Mouse (Mus musculus) left cerebral cortex, adult 2 months (tissue): ENCODE results near the gene Pofut1. TPM values are rescaled to one million over a fixed set of nuclear protein-coding genes. Genes with fewer than 3 reads are reported as not detected.
"Not testable (repeated sequence)": the region's sequence is repeated elsewhere in the genome, so short reads cannot be mapped to it uniquely, and the experiment has no call there.

ENCODE experiments used
- DNase-seq, 2 experiments: peaks; one replicate each; pipeline ENCODE4 v3.0.0; 2021 to 2022; ENCODE audit warnings: low spot score in 2 of 2, mixed read lengths in 1 of 2; ENCODE audit errors: extremely low spot score in 1 of 2
- H3K27ac ChIP-seq: fragments of 200-600 bp; 2 replicates; pipeline ENCODE4 v1.8.1; 2022
- H3K4me3 ChIP-seq: fragments of 200-600 bp; 2 replicates; pipeline ENCODE4 v1.8.1; 2022
- CTCF ChIP-seq: fragments of 200-600 bp; IDR thresholded peaks from 2 replicates; pipeline ENCODE4 v1.8.1; 2022; ENCODE audit warnings: antibody characterized with exemption, mild to moderate bottlenecking, moderate library complexity
- intact Hi-C: fragments of 180-260 bp; cut with DNase I; formaldehyde crosslinking; loops from one replicate; pipeline ENCODE4 v1.15.1; 2025
- total RNA-seq, 2 experiments: library from RNA; stranded (reverse); gene quantifications; 2 replicates each; pipeline ENCODE4 v1.2.3; 2021

Pofut1 gene
- total RNA-seq, 2 experiments from 2014 or later: 15.4 to 17.3 TPM

DNA sequence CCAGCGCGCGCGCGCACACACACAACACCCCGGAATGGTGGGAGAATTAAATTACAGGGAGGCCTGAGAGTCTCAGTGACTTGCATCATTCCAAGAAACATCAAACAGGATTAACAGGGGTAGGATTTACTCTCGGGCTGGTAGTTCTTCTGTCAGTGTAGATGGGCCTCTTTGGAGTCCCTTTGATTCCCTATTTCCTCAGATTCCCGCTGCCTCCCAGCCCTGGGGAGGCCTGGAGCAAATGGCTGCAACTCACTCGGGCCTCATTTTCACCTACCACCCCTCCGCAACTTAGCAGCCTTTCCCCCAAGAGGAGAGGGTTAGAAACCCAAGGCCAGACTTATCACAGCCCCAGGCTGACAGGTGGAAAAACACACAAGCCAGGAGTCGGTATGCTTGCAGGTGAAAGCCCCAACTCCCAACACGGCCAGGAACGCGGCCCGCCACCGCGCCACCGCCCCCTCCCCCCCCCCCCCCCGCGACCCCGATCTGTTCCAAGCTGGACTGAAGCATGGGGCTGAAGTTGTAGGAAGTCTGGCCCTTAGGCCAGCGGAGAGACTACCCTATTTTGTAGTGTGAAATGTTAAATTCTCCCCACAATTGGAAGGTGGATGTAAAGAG lies 1.4 kb upstream of the Pofut1 start:
- no peak for TF ChIP-seq CTCF
- Histone ChIP-seq H3K27ac (peak overlapping the region; percentile 28; the same call in 1 of the 2 replicates), H3K4me3 (peak overlapping the region; percentile 85)
- intact Hi-C loops: no loop called here
- DNase-seq: no peak

DNA sequence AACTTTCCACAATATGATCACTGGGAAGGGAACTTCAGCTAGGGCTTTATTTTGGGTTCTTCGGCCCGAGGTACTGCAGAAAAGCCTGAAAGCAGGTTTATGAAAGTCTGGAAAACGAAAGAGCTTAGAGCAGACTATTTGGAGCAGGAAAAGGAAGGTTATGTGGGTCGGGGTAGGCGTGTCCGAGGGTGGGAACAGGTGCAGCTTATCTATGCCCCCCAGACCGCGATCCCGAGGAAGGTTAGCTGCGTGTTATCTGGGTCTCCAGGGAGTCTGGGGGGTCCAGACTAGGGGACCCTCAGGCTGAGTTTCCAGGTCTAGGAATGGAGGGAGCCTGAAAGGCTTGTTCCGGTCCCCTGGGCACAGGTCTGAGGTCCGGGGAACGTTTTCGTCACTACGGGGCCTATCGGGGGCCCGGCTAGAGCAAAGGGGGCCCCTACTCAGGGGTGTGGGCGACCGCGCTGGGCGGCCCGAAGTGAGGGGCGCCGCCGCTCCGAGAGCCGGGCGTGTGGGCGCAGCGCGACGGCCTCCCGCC lies 565 bp upstream of the Pofut1 start:
- no peak for DNase-seq
- Histone ChIP-seq H3K27ac (peak overlapping the region; percentile 82), H3K4me3 (peak overlapping the region; percentile 85)
- TF ChIP-seq CTCF: no peak
- intact Hi-C loops: loop anchor here (1.0 kb wide), 2 partner anchors 79 to 105 kb away; partner anchors contain the start of genes Asxl1 and Tm9sf4

DNA sequence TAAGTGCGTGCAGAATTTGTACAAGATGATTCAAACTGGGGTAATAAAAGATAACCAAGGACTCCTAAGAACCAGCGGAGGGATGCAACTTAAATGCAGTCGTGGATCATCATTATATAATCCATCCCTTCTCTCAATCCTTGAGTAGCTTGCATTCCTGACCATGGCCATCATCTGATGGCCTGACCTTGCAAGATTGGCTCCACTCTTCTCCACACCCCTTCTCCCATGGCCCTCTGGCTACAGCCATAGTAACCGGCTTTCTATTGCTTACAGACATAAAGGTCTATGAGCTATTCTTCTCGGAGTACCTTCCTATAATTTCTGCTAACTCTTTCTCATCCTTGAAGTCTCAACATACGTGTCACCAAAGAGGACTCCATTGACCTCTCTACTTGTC lies 823 bp downstream of the Pofut1 start:
- intact Hi-C loops: no loop called here
- Histone ChIP-seq H3K27ac (peak overlapping the region; percentile 91), H3K4me3 (peak overlapping the region; percentile 85)
- DNase-seq: no peak
- TF ChIP-seq CTCF: no peak

DNA sequence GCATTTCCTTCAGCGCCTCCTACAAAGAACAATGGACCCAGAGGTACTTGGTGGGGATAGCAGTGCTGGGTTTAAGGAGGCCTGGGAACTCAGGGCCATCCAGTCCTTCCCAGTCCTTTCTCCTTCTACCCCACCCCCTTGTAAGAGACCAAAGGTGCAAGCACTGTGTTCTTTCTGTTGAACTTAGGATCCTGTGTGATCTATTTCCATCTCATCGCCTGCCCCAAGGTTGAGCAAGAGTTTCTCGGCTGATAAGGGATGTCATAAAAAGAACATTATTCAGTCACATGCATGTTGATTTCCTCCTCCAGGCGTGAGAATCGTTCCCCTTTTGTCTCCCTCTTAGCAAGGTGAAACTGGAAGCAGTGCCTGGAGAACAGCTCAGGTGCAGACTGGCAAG lies 8.4 kb downstream of the Pofut1 start:
- Histone ChIP-seq H3K27ac (no peak overlapping the region), H3K4me3 (no peak overlapping the region)
- no peak for TF ChIP-seq CTCF
- intact Hi-C loops: no loop called here
- DNase-seq: no peak

DNA sequence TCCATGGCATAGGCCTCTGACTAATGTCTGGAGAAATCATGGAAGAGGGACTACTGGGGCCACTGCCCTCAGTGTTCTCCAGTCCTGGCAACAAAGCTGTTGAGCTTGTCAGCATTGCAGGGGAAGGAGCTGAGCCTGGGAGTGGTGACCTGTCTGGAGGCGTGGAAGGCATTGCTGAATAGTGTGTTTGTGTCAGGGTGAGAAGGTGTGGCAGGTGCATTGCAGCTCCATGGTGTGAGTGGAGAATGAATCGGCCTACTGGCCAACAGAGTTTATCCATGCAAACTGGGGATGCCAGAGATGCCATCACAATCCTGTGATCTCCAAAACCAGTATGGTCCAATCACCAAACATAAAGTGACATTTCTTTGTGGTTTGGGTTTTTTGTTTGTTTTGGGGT lies 15.3 kb downstream of the Pofut1 start:
- Histone ChIP-seq H3K4me3 (no peak overlapping the region), H3K27ac (no peak overlapping the region)
- no peak for DNase-seq
- TF ChIP-seq CTCF: no peak
- intact Hi-C loops: no loop called here

DNA sequence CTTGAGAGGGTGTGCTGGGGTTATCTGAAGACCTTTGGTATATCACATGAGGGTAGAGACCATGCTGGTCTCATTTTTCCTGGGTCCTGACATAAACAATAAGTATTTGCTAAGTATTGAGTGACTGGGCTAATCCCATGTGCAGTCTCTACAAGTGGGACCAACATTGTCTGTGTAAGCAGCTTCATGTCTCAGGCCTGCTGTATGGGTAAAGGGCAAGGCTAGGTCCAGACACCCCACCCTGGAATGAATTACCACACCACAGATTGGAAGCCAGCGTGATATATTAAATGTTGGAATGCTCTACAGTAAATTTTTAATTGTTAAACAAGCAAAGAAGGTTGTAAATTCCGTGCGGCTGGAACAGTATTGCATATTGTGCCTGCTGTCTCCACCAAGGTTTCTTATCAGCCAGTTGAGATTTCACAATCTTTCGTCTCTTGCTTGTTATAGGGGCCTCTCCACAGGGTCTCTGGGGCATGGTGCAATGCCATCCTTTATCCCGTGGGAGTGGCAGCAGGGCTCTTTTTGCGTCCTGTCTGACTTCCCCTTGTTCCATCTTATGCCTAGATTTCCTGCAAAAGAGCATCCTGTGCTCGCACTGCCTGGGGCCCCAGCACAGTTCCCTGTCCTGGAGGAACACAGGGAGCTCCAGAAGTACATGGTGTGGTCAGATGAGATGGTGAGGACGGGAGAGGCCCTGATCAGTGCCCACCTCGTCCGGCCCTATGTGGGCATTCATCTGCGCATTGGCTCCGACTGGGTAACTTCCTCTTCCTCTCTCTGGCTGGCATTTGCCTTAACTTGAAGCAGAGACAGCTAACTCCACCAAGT lies 17.9 kb downstream of the Pofut1 start:
- Histone ChIP-seq H3K27ac (no peak overlapping the region), H3K4me3 (no peak overlapping the region)
- no peak for DNase-seq
- intact Hi-C loops: no loop called here
- no peak for TF ChIP-seq CTCF

DNA sequence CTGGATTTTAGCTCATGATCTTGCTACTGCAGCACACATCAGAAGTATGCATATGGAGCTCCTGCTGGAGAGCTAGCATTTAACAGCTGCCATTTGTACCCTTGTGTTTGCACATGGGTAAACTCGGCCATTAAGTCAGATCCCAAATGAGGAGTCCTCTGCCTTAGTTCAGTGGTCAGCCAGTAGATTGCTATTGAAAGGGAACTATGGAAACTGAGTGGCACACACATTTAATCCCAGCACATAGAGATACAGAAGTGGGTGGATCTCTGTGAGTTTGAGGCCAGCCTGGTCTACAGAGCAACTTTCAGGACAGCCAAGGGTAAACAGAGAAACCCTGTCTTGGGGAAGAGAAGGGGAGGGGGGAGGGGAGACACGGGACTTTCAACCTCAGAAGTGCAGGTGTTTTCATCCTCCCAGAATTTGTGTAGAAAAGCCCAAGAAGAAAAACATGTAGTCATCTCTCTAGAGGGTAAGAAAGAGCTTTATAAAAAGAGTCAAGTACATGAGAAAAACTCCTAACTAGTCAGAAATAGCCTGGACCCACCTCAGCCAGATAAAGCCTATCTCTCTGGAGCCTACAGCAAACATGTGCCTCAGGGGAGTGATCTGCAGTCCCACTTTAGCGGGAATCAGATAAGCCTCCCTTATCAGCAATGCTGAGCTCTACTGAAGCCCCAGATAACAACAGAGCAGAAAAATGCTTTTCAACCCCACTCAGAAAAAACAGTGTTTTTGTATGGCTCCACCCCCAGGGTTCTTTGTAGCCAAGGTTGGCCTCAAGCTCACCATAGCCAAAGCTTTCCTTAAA lies 18.7 kb downstream of the Pofut1 start:
- intact Hi-C loops: no loop called here
- Histone ChIP-seq H3K27ac (no peak overlapping the region), H3K4me3 (no peak overlapping the region)
- no peak for DNase-seq
- no peak for TF ChIP-seq CTCF

DNA sequence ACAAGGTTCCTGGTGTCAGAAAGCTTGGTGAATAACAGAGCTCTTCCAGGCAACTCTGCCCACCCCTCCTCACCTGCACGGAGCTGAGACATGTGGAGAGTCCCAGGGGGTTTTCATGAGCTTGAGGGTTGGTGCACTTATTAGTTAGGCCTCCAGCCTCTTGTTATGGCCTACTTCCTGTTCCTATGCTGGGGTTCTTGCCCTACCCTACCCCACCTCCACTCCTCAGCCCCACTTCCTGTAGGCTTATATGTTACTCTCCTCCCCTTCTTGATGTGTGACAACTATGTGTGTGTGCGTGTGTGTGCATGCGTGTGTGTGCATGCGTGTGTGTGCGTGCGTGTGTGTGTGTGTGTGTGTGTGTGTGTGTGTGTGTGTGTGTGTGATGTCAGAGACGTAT lies 21.7 kb downstream of the Pofut1 start:
- H3K27ac ChIP-seq: no peak overlapping the region
- no peak for DNase-seq
- H3K4me3 ChIP-seq: no peak overlapping the region
- intact Hi-C loops: no loop called here
- no peak for TF ChIP-seq CTCF

DNA sequence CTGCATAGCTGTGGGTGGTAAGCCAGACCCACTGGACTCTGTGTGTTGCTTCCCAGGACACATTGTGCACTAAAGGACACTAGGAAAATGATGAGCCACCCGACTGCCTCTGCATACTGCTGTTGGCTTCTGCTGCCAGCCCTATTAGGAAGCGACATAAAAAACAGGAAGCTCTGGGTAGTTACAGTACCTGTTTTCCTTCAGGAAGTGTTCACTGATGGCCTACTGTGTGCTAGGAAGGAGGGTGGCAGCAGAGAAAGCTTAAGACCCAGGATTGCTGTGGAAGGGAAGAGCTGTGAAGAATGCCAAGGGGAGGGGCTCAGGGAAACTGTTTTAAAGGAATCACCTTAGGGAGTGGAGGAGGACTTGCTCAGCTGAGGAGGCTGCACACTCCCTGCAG lies 26.0 kb downstream of the Pofut1 start:
- Histone ChIP-seq H3K27ac (no peak overlapping the region), H3K4me3 (no peak overlapping the region)
- intact Hi-C loops: no loop called here
- TF ChIP-seq CTCF: no peak
- DNase-seq: no peak

DNA sequence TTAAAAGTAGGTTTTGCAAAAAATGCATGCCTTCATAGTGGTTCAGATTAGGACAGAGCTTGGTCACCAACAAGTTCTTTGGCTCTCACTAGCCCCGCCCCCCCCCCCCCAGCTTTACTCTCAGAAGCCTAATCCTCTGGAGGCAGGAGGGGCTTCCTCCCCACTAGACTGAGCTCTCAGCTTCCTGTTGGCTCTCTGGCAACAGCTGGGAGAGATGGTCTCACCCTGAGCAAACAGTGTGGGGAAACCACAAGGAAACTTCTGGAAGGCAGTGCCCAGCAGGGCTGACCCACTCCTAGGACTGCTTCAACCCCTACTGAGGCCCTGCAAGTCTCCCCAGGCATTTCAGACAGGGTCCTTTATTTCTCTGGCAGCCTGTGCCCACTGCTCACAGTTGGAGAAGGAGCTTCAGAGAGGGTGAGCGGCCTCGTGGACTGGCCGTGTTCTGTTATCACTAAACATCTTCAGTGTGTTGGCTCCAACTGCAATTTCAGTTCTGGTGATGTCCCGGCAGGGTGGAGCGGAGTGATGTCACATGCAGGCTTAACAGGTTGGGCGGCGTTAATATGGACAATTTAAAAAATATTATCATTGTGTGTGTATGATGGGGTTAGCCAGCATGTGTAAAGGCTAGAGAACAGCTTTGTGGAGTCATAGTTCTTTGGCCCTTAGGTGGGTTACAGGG lies 29.0 kb downstream of the Pofut1 start:
- intact Hi-C loops, H3K27ac ChIP-seq, DNase-seq, H3K4me3 ChIP-seq: not testable (repeated sequence)

DNA sequence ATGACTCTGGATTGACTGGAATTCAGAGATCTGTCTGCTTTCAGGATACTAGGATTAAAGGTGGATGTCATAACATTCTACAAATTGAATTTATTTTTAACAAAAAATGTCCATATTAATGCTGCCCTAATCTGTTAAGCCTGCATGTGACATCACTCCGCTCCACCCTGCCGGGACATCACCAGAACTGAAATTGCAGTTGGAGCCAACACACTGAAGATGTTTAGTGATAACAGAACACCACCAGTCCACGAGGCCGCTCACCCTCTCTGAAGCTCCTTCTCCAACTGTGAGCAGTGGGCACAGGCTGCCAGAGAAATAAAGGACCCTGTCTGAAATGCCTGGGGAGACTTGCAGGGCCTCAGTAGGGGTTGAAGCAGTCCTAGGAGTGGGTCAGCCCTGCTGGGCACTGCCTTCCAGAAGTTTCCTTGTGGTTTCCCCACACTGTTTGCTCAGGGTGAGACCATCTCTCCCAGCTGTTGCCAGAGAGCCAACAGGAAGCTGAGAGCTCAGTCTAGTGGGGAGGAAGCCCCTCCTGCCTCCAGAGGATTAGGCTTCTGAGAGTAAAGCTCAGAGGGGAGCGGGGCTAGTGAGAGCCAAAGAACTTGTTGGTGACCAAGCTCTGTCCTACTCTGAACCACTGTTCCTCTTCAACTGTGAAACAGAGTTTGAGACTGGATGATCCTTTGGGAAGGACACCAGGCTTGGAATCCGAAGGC lies 33.0 kb downstream of the Pofut1 start:
- intact Hi-C loops, H3K27ac ChIP-seq, DNase-seq, H3K4me3 ChIP-seq: not testable (repeated sequence)
